Mouse (Mus musculus) gastrocnemius, adult 18-20 months (tissue): Measurements from ENCODE around the gene AU022252. TPM values are rescaled to one million over a fixed set of nuclear protein-coding genes. Genes with fewer than 3 reads are reported as not detected.

Experiments used
- total RNA-seq, 2 experiments: library from RNA; stranded (reverse); gene quantifications; 2 replicates each; pipeline ENCODE4 v1.2.3; 2021

AU022252 gene
- total RNA-seq, 2 experiments from 2014 or later = 24.6 to 28.2 TPM

Other genes starting within 250 kb of the AU022252 start
- 1 to 10 TPM; 6.2 to 7.5 TPM for gene Slc2a1, start 124.0 kb downstream of the AU022252 start, total RNA-seq
- 10 to 100 TPM; 18.5 TPM for gene Zfp691, start 58.5 kb downstream of the AU022252 start, total RNA-seq
- not detected for gene Ermap, start 42.7 kb downstream of the AU022252 start, total RNA-seq
- 10 to 100 TPM in 1 of 2 experiments, 1 to 10 TPM in 1; 9.3 to 12.2 TPM for gene Svbp, start 37.4 kb downstream of the AU022252 start, total RNA-seq
- not detected for gene Tmem269, start 14.5 kb downstream of the AU022252 start, total RNA-seq
- 1 to 10 TPM; 9.1 to 9.4 TPM for gene P3h1, start 203 bp upstream of the AU022252 start, total RNA-seq
- gene Cldn19, start 22.7 kb upstream of the AU022252 start, total RNA-seq = 1 to 10 TPM; 1.3 to 1.9 TPM
- 100 to 1,000 TPM; 659 to 760 TPM for gene Ybx1, start 61.9 kb upstream of the AU022252 start, total RNA-seq
- 1 to 10 TPM; 7.9 to 8.8 TPM for gene Ppih, start 87.8 kb upstream of the AU022252 start, total RNA-seq
- gene Ccdc30, start 182.8 kb upstream of the AU022252 start, total RNA-seq = not detected
- gene Ppcs, start 189.7 kb upstream of the AU022252 start, total RNA-seq = 1 to 10 TPM; 4.8 to 5.6 TPM
- not detected for gene Zmynd12, start 190.1 kb upstream of the AU022252 start, total RNA-seq